Mouse (Mus musculus): ENCODE results near the gene Tmem40.

The Tmem40 gene

GRCm38 (mm10) chr6:115775838-115776237 lies 13.6 kb upstream of the Tmem40 start:
- CTCF ChIA-PET = interaction anchor here in 2 of 4 experiments (0.6 to 0.9 kb wide), 3 partner anchors 21 to 60 kb away, joined by 3 to 5 read pairs (median 3); no protein-coding TSS in a partner anchor

GRCm38 (mm10) chr6:115774501-115774921 lies 12.3 kb upstream of the Tmem40 start, which contains the start of gene Cand2:
Cand2 (plus strand) TSS chr6:115774538.
- POLR2A ChIA-PET = interaction anchor here in 3 of 4 experiments (0.5 to 1.3 kb wide), 17 partner anchors 8 to 169 kb away, joined by 3 to 9 read pairs (median 3); partner anchors contain the start of genes Raf1 (in 1 of the 3), Rpl32 (in 1 of the 3) and Tmem40 (in 1 of the 3)
- CTCF ChIA-PET = interaction anchor here in 3 of 4 experiments (0.7 to 1.3 kb wide), 10 partner anchors 8 to 427 kb away, joined by 3 to 11 read pairs (median 3); no protein-coding TSS in a partner anchor

More at GRCm38 (mm10) chr6:115775838-115776237, 13.6 kb upstream of the Tmem40 start:
- POLR2A ChIA-PET = interaction anchor here in 1 of 4 experiments (1.0 to 1.5 kb wide), 2 partner anchors 65 to 77 kb away, joined by 3 read pairs; no protein-coding TSS in a partner anchor

GRCm38 (mm10) chr6:115773966-115774413 lies 11.8 kb upstream of the Tmem40 start:
- ChIA-PET POLR2A (interaction anchor here in 3 of 4 experiments (0.5 to 1.3 kb wide), 22 partner anchors 9 to 224 kb away, joined by 3 to 9 read pairs (median 3); partner anchors contain the start of genes Raf1 (in 2 of the 3), Rpl32 (in 2 of the 3) and Tmem40 (in 1 of the 3)), CTCF (interaction anchor here in 3 of 4 experiments (0.6 to 1.3 kb wide), 15 partner anchors 9 to 427 kb away, joined by 3 to 11 read pairs (median 3); no protein-coding TSS in a partner anchor)

- POLR2A ChIA-PET = interaction anchor here in 3 of 4 experiments (0.6 to 1.6 kb wide), 13 partner anchors 9 to 83 kb away, joined by 3 to 5 read pairs (median 4); partner anchors contain the start of genes Ift122 (in 1 of the 3), Mbd4 (in 1 of the 3), Rpl32 (in 1 of the 3) and Tmem40 (in 1 of the 3)
- CTCF ChIA-PET = interaction anchor here (0.5 to 1.7 kb wide), 52 partner anchors 10 to 742 kb away, joined by 3 to 17 read pairs (median 4); partner anchors contain the start of genes Tmem40 (in 2 of the 4) and Efcab12 (in 1 of the 4)
These were observed 10.4 kb upstream of the Tmem40 start for GRCm38 (mm10) chr6:115772604-115773003.

- POLR2A ChIA-PET = interaction anchor here in 3 of 4 experiments (0.7 to 1.6 kb wide), 12 partner anchors 8 to 82 kb away, joined by 3 to 5 read pairs (median 4); partner anchors contain the start of genes Ift122 (in 1 of the 3), Mbd4 (in 1 of the 3), Rpl32 (in 1 of the 3) and Tmem40 (in 1 of the 3)
These were observed 10.0 kb upstream of the Tmem40 start for GRCm38 (mm10) chr6:115772201-115772600.

GRCm38 (mm10) chr6:115770852-115771251 lies 8.6 kb upstream of the Tmem40 start:
- ChIA-PET POLR2A (interaction anchor here in 3 of 4 experiments (0.6 to 1.9 kb wide), 15 partner anchors 9 to 105 kb away, joined by 3 to 7 read pairs (median 4); partner anchors contain the start of genes Raf1 (in 1 of the 3) and Rpl32 (in 1 of the 3)), CTCF (interaction anchor here (0.6 to 1.5 kb wide), 10 partner anchors 11 to 1343 kb away, joined by 3 to 14 read pairs (median 4); no protein-coding TSS in a partner anchor)

More at GRCm38 (mm10) chr6:115772201-115772600, 10.0 kb upstream of the Tmem40 start:
- CTCF ChIA-PET = interaction anchor here (0.5 to 1.7 kb wide), 52 partner anchors 10 to 742 kb away, joined by 3 to 17 read pairs (median 4); partner anchors contain the start of genes Tmem40 (in 2 of the 4) and Efcab12 (in 1 of the 4)

GRCm38 (mm10) chr6:115770059-115770670 lies 8.0 kb upstream of the Tmem40 start:
- ChIA-PET POLR2A (interaction anchor here in 3 of 4 experiments (0.6 to 1.9 kb wide), 17 partner anchors 9 to 164 kb away, joined by 3 to 7 read pairs (median 4); partner anchors contain the start of genes Raf1 (in 1 of the 3) and Rpl32 (in 1 of the 3)), CTCF (interaction anchor here (0.6 to 1.5 kb wide), 14 partner anchors 10 to 1342 kb away, joined by 3 to 14 read pairs (median 3); no protein-coding TSS in a partner anchor)

GRCm38 (mm10) chr6:115768207-115768606 lies 6.0 kb upstream of the Tmem40 start:
- ChIA-PET POLR2A (interaction anchor here in 3 of 4 experiments (0.5 to 5.7 kb wide), 20 partner anchors 8 to 229 kb away, joined by 3 to 75 read pairs (median 4); partner anchors contain the start of genes Raf1 (in 2 of the 3) and Rpl32 (in 2 of the 3)), CTCF (interaction anchor here (0.5 to 1.2 kb wide), 7 partner anchors 22 to 541 kb away, joined by 3 to 12 read pairs (median 3); partner anchors contain the start of gene Gm17482 (in 1 of the 4))

GRCm38 (mm10) chr6:115767357-115767756 lies 5.1 kb upstream of the Tmem40 start:
- POLR2A ChIA-PET = interaction anchor here in 3 of 4 experiments (0.7 to 5.7 kb wide), 23 partner anchors 8 to 440 kb away, joined by 3 to 75 read pairs (median 4); partner anchors contain the start of genes Raf1 (in 3 of the 3), Rpl32 (in 2 of the 3) and Washc2 (in 1 of the 3)
- CTCF ChIA-PET = interaction anchor here in 2 of 4 experiments (1.0 to 1.2 kb wide), 2 partner anchors 21 to 540 kb away, joined by 3 to 7 read pairs; partner anchors contain the start of gene Gm17482 (in 1 of the 2)

- ChIA-PET CTCF (interaction anchor here (0.5 to 1.5 kb wide), 9 partner anchors 8 to 698 kb away, joined by 3 to 7 read pairs (median 4); partner anchors contain the start of genes Ift122 (in 1 of the 4) and Mbd4 (in 1 of the 4)), POLR2A (interaction anchor here in 3 of 4 experiments (0.6 to 5.7 kb wide), 42 partner anchors 8 to 693 kb away, joined by 3 to 75 read pairs (median 4); partner anchors contain the start of genes Raf1 (in 2 of the 3), Ift122 (in 1 of the 3) and Rpl32 (in 1 of the 3))
These were observed 2.0 kb upstream of the Tmem40 start for GRCm38 (mm10) chr6:115764179-115764578.

- ChIA-PET POLR2A (interaction anchor here in 3 of 4 experiments (0.6 to 6.3 kb wide), 29 partner anchors 8 to 967 kb away, joined by 3 to 99 read pairs (median 4); partner anchors contain the start of genes Efcab12 (in 2 of the 3), Rpl32 (in 2 of the 3), Cand2 (in 1 of the 3) and Ift122 (in 1 of the 3)), CTCF (interaction anchor here in 3 of 4 experiments (0.6 to 1.0 kb wide), 4 partner anchors 11 to 169 kb away, joined by 3 to 5 read pairs (median 4); partner anchors contain the start of gene Mkrn2os (in 1 of the 3))
These were observed 1.2 kb downstream of the Tmem40 start for GRCm38 (mm10) chr6:115760982-115761381.

- ChIA-PET CTCF (interaction anchor here in 3 of 4 experiments (0.7 to 1.1 kb wide), 4 partner anchors 11 to 21 kb away, joined by 3 to 7 read pairs (median 3); partner anchors contain the start of gene Cand2 (in 1 of the 3)), POLR2A (interaction anchor here (0.6 to 6.3 kb wide), 24 partner anchors 8 to 117 kb away, joined by 3 to 99 read pairs (median 4); partner anchors contain the start of genes Rpl32 (in 2 of the 4) and Cand2 (in 1 of the 4))
These were observed 2.1 kb downstream of the Tmem40 start for GRCm38 (mm10) chr6:115760137-115760536.

- CTCF ChIA-PET = interaction anchor here in 3 of 4 experiments (0.6 to 1.1 kb wide), 5 partner anchors 11 to 944 kb away, joined by 3 to 7 read pairs (median 3); partner anchors contain the start of gene Cand2 (in 1 of the 3)
- POLR2A ChIA-PET = interaction anchor here (0.6 to 6.3 kb wide), 25 partner anchors 8 to 117 kb away, joined by 3 to 99 read pairs (median 4); partner anchors contain the start of genes Rpl32 (in 2 of the 4) and Cand2 (in 1 of the 4)
These were observed 2.7 kb downstream of the Tmem40 start for GRCm38 (mm10) chr6:115759461-115759860.

- ChIA-PET CTCF (interaction anchor here in 2 of 4 experiments (0.6 to 0.8 kb wide), 2 partner anchors 45 to 944 kb away, joined by 3 to 7 read pairs; no protein-coding TSS in a partner anchor), POLR2A (interaction anchor here (1.1 to 6.3 kb wide), 12 partner anchors 13 to 85 kb away, joined by 3 to 99 read pairs (median 5); partner anchors contain the start of gene Rpl32 (in 2 of the 4))
These were observed 3.2 kb downstream of the Tmem40 start for GRCm38 (mm10) chr6:115758981-115759435.

GRCm38 (mm10) chr6:115755536-115755935 lies 6.7 kb downstream of the Tmem40 start:
- ChIA-PET POLR2A (interaction anchor here in 2 of 4 experiments (0.6 to 4.1 kb wide), 6 partner anchors 9 to 208 kb away, joined by 3 to 27 read pairs (median 4); no protein-coding TSS in a partner anchor), CTCF (interaction anchor here in 1 of 4 experiments (0.7 kb wide), 1 partner anchor 9 kb away, joined by 7 read pairs; no protein-coding TSS in a partner anchor)

- POLR2A ChIA-PET = interaction anchor here (0.6 to 2.5 kb wide), 17 partner anchors 8 to 485 kb away, joined by 3 to 13 read pairs (median 4); partner anchors contain the start of gene Raf1 (in 1 of the 4)
- CTCF ChIA-PET = interaction anchor here in 3 of 4 experiments (0.5 to 1.0 kb wide), 5 partner anchors 19 to 171 kb away, joined by 3 to 8 read pairs (median 4); no protein-coding TSS in a partner anchor
These were observed 15.9 kb downstream of the Tmem40 start for GRCm38 (mm10) chr6:115746326-115746725.
